Mouse (Mus musculus) ES-E14 (cell line): ENCODE data around the gene 9130409I23Rik. TPM values are rescaled to one million over a fixed set of nuclear protein-coding genes. Genes with fewer than 3 reads are reported as not detected.
A peak's percentile ranks its signal among the peaks of the same experiment; 100 is the strongest.

Experiments used
- DNase-seq: peaks from one replicate; pipeline ENCODE4 v3.0.0-alpha.2; 2013; ENCODE audit warnings: low read depth, low spot score
- H3K27ac ChIP-seq: 2 replicates; pipeline ENCODE4 v1.5.1; 2012; ENCODE audit warnings: low read depth, mild to moderate bottlenecking, low read length, moderate library complexity, mixed read lengths; ENCODE audit not compliant: poor library complexity, insufficient read depth, severe bottlenecking
- H3K36me3 ChIP-seq: 2 replicates; pipeline ENCODE4 v1.6.1; 2012; ENCODE audit warnings: mild to moderate bottlenecking, low read length, moderate library complexity, mixed read lengths; ENCODE audit not compliant: control insufficient read depth, poor library complexity, insufficient read depth, severe bottlenecking
- H3K4me1 ChIP-seq, 2 experiments: fragments of 150-350 bp in 1 of 2; sonication (generic) in 1 of 2; 2 replicates each; pipeline ENCODE4 v1.6.1; 2012; ENCODE audit warnings: low read length in 2 of 2, mild to moderate bottlenecking in 1 of 2, mixed read lengths in 1 of 2; ENCODE audit not compliant: control insufficient read depth in 2 of 2, insufficient read depth in 2 of 2, poor library complexity in 1 of 2
- H3K4me3 ChIP-seq, 2 experiments: fragments of 150-350 bp in 1 of 2; sonication (generic) in 1 of 2; 2 replicates each; pipeline ENCODE4 v1.5.1; 2012; ENCODE audit warnings: low read length in 2 of 2, low read depth in 1 of 2, mild to moderate bottlenecking in 1 of 2, mixed read lengths in 1 of 2; ENCODE audit not compliant: insufficient read depth in 1 of 2, poor library complexity in 1 of 2, severe bottlenecking in 1 of 2
- H3K9ac ChIP-seq: 2 replicates; pipeline ENCODE4 v1.6.1; 2012; ENCODE audit warnings: low read depth, mild to moderate bottlenecking, low read length, mixed read lengths; ENCODE audit not compliant: poor library complexity, insufficient read depth, severe bottlenecking
- H3K9me3 ChIP-seq: fragments of 150-350 bp; sonication (generic); 2 replicates; pipeline ENCODE4 v1.6.1; 2012; ENCODE audit warnings: low read depth, mild to moderate bottlenecking, low read length; ENCODE audit not compliant: control insufficient read depth, insufficient read depth
- CHD2 ChIP-seq: IDR thresholded peaks from 2 replicates; pipeline ENCODE4 v1.6.1; 2014; ENCODE audit warnings: mild to moderate bottlenecking, low read depth, low read length, inconsistent platforms
- HCFC1 ChIP-seq: IDR thresholded peaks from 2 replicates; pipeline ENCODE4 v1.6.1; 2012; ENCODE audit warnings: low read length, inconsistent platforms, borderline replicate concordance; ENCODE audit not compliant: insufficient read depth
- MAFK ChIP-seq: IDR thresholded peaks from 2 replicates; pipeline ENCODE4 v1.6.1; 2014; ENCODE audit warnings: mild to moderate bottlenecking, low read depth, low read length, inconsistent platforms; ENCODE audit not compliant: insufficient read depth
- ZC3H11A ChIP-seq: IDR thresholded peaks from 2 replicates; pipeline ENCODE4 v1.6.1; 2012; ENCODE audit warnings: low read depth, mild to moderate bottlenecking, inconsistent platforms, low read length, borderline replicate concordance
- ZNF384 ChIP-seq: IDR thresholded peaks from 2 replicates; pipeline ENCODE4 v1.6.1; 2012; ENCODE audit warnings: low read depth, low read length, inconsistent platforms
- in situ Hi-C, 2 experiments: fragments of 600-800 bp; cut with MboI; formaldehyde crosslinking; loops; one replicate each; pipeline ENCODE4 v1.15.1; 2025; ENCODE audit warnings: low sequenced_read_pairs in 2 of 2, inconsistent platforms in 1 of 2; ENCODE audit not compliant: unreplicated experiment in 2 of 2
- total RNA-seq: library from RNA; depleted of rRNA; stranded (reverse); fragments of 300-350 nt; gene quantifications from 2 replicates; pipeline ENCODE4 v1.2.3, GENCODE M21; 2012

The 9130409I23Rik gene
- total RNA-seq, 1 experiment = not detected

DNA sequence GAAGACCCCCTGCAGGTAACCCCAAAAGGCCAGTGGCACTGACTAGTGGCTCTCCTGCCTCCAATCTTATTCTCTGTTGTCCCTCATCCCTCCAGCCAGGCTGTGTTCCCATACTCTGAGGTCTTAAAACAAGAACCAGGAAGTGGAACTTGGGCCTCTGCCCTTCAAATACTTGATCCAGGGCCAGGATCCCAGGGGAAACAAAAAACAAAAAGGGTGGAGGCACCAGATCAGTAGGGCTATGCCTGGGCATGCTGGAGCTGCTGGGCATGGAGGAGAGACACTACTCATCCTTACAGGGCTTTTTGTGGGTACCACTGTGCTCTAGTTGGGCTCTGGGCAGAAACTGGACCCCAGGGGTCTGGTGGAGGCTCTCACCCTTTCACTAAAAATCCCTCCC lies 35.5 kb upstream of the 9130409I23Rik start:
- in situ Hi-C loops = no loop called here
- H3K9me3 ChIP-seq = no peaks in the 10 kb centered on the region

DNA sequence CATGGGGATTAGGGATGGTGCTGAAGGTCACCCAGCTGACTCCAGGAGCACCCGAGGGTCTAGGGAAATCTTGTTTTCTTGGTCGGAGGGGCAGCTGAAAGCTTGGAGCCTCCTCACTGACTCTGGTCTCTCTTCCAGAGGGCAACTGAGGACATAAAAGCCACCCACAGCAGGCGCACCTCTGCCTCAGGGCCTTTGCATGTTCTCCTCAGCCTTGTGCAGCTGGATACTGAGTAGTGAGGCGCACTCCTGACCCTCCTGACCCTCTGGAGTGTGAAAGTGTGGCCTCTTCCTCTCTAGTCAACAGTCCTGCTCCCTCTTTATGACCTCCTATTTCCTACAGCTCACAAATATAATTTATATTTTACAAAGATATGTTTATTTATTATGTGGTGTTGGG lies 35.0 kb upstream of the 9130409I23Rik start:
- H3K9me3 ChIP-seq = no peaks in the 10 kb centered on the region
- H3K4me3 ChIP-seq = no peak overlapping the region
- peak overlapping the region; percentile 30; the same call in 1 of the 2 replicates for H3K9ac ChIP-seq
- H3K4me1 ChIP-seq = peaks cover 3 to 18% of the 10 kb centered on the region in 2 experiments; a peak in 3 of 4 replicates
- in situ Hi-C loops = no loop called here
- H3K27ac ChIP-seq = no peak overlapping the region
- no peak for TF ChIP-seq CHD2
- no peak for TF ChIP-seq ZNF384
- no peak for TF ChIP-seq ZC3H11A
- no peak for TF ChIP-seq HCFC1
- TF ChIP-seq MAFK = no peak
- no peak for DNase-seq
- H3K36me3 ChIP-seq = no peaks in the 10 kb centered on the region

More for the DNA sequence above, 35.5 kb upstream of the 9130409I23Rik start:
- no peak overlapping the region for H3K4me3 ChIP-seq
- peak overlapping the region; percentile 32; the same call in 1 of the 2 replicates for H3K9ac ChIP-seq
- H3K36me3 ChIP-seq = no peaks in the 10 kb centered on the region
- TF ChIP-seq ZC3H11A (no peak), HCFC1 (no peak), MAFK (no peak), CHD2 (no peak), ZNF384 (no peak)
- H3K4me1 ChIP-seq = peaks cover 3 to 18% of the 10 kb centered on the region in 2 experiments; a peak in 3 of 4 replicates
- no peak for DNase-seq
- H3K27ac ChIP-seq = no peak overlapping the region

DNA sequence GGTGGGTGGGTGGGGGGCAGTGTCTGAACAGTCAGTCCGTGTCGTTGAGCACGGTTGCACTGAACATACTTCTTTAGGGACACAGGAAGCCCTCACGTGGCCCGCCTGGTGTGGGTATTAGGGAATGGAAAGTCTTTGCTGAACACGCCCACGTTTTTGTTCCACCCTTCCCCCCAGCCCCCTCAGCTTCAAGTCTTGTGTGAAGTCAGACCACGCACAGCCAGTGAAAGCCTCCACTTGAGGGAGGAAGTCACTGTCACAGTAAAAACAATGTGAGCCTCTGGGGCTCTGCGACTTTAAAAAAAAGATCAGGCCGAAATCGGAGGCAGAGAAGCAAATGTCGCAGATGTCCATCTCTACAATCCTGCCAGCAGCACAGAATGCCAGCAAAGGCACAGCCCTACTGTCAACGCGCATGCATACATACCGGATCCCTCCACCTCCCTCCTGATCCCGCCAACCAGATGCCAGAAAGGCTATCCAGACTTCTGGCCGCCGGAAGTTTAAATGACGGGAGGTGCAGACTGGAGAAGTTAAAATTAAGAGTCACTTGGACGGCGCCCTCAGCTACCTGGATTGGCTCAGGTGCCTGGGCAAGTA lies 34.4 kb upstream of the 9130409I23Rik start:
- H3K9ac ChIP-seq = peak overlapping the region; percentile 26; the same call in 1 of the 2 replicates
- in situ Hi-C loops = no loop called here
- H3K9me3 ChIP-seq = no peaks in the 10 kb centered on the region
- TF ChIP-seq MAFK (no peak), CHD2 (no peak)
- DNase-seq = no peak
- peaks cover 3 to 18% of the 10 kb centered on the region in 2 experiments; a peak in 3 of 4 replicates for H3K4me1 ChIP-seq
- no peak overlapping the region for H3K27ac ChIP-seq
- no peaks in the 10 kb centered on the region for H3K36me3 ChIP-seq
- peak overlapping the region; percentile 59 to 73 for H3K4me3 ChIP-seq

DNA sequence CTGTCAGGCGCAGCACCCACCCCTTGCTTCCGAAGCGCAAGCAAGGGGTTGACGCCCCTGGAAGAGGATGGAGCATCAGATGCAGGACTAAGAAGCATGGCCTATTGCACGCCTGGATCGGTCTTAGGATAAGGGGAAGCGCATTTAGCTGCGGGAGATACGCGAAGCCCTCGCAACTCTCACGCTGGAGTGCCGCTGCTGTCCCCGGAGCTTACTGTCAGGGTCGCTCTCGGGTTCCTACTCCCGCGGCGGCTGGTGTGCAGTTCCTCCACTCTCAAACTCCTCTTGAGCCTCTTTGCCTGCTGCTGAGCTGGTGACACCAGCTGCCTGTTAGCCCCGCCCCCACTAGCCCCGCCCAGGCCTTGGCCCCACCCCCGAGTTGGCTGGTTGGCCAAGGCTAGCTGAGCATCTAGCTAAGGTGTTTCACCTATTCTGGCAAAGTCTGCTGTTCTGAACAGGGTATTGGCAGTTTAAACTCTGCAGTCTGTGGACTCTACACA lies 33.8 kb upstream of the 9130409I23Rik start:
- H3K9me3 ChIP-seq = no peaks in the 10 kb centered on the region
- H3K27ac ChIP-seq = no peak overlapping the region
- peak overlapping the region; percentile 59 to 73 for H3K4me3 ChIP-seq
- 0 out of 2 replicates have a peak overlapping the region, but pooled peaks have one; percentile 6 for H3K9ac ChIP-seq
- in situ Hi-C loops = no loop called here
- H3K4me1 ChIP-seq = peaks cover 3 to 18% of the 10 kb centered on the region in 2 experiments; a peak in 3 of 4 replicates
- TF ChIP-seq HCFC1 (no peak), MAFK (no peak), ZNF384 (no peak), ZC3H11A (no peak), CHD2 (no peak)
- peak; percentile 75 for DNase-seq
- H3K36me3 ChIP-seq = no peaks in the 10 kb centered on the region
